Mouse (Mus musculus) embryonic facial prominence, embryonic 13.5 days (tissue): ENCODE results near the gene Cox8b. TPM values are rescaled to one million over a fixed set of nuclear protein-coding genes. Genes with fewer than 3 reads are reported as not detected.

ENCODE experiments used
- ATAC-seq: fragments of 200-750 bp; cut with Nextera tagmentation; 2 replicates; pipeline ENCODE4 v1.8.0; 2017; ENCODE audit warnings: low read depth; ENCODE audit not compliant: insufficient number of reproducible peaks, insufficient read depth, low FRiP score, low TSS enrichment
- H3K27ac ChIP-seq: fragments of 300-500 bp; sonication (generic); 2 replicates; pipeline ENCODE4 v1.5.1; 2015; ENCODE audit warnings: moderate library complexity, mild to moderate bottlenecking, inconsistent platforms
- H3K27me3 ChIP-seq: fragments of 300-500 bp; sonication (generic); 2 replicates; pipeline ENCODE4 v1.6.1; 2015; ENCODE audit warnings: mild to moderate bottlenecking, inconsistent platforms
- H3K36me3 ChIP-seq: fragments of 300-500 bp; sonication (generic); 2 replicates; pipeline ENCODE4 v1.6.1; 2015; ENCODE audit warnings: mild to moderate bottlenecking, inconsistent platforms
- H3K4me1 ChIP-seq: fragments of 300-500 bp; sonication (generic); 2 replicates; pipeline ENCODE4 v1.6.1; 2015; ENCODE audit warnings: inconsistent platforms
- H3K4me2 ChIP-seq: fragments of 300-500 bp; sonication (generic); 2 replicates; pipeline ENCODE4 v1.6.1; 2015; ENCODE audit warnings: moderate library complexity, mild to moderate bottlenecking, inconsistent platforms
- H3K4me3 ChIP-seq: fragments of 300-500 bp; sonication (generic); 2 replicates; pipeline ENCODE4 v1.5.1; 2015; ENCODE audit warnings: mild to moderate bottlenecking, inconsistent platforms
- H3K9ac ChIP-seq: fragments of 300-500 bp; sonication (generic); 2 replicates; pipeline ENCODE4 v1.6.1; 2015; ENCODE audit warnings: mild to moderate bottlenecking, inconsistent platforms
- H3K9me3 ChIP-seq: fragments of 300-500 bp; sonication (generic); 2 replicates; pipeline ENCODE4 v1.6.1; 2016; ENCODE audit warnings: inconsistent platforms
- WGBS: fragments of 180-500 bp; shearing (Covaris S2); methylation state at CpG from one replicate; pipeline ENCODE4 v1.1.7; 2015; ENCODE audit warnings: mixed read lengths; 5-methylcytosine and 5-hydroxymethylcytosine counted together
- polyA plus RNA-seq: library from polyadenylated mRNA; unstranded; fragments of >200 nt; fragmentation: Nextera tagmentation; extraction: Ambion mirVana; gene quantifications from 2 replicates; pipeline ENCODE4 v1.2.1, GENCODE M21; 2015

The Cox8b gene
- polyA plus RNA-seq, 1 experiment from 2014 or later = 1.2 TPM

GRCm38 (mm10) chr7:140859997-140860396, 40.2 kb downstream of the Cox8b start:
- Histone ChIP-seq H3K27ac (no peak overlapping the region), H3K9ac (no peak overlapping the region), H3K27me3 (no peaks in the 10 kb centered on the region), H3K4me3 (no peak overlapping the region), H3K36me3 (peaks cover 67% of the 10 kb centered on the region), H3K4me2 (no peak overlapping the region), H3K9me3 (no peaks in the 10 kb centered on the region), H3K4me1 (peaks cover 31% of the 10 kb centered on the region)
- 47% methylated on average over 6 of the region's 6 CpGs for WGBS
- ATAC-seq = no peak

- Histone ChIP-seq H3K27me3 (no peaks in the 10 kb centered on the region), H3K4me3 (peak overlapping the region; percentile 83), H3K9ac (peak overlapping the region; percentile 95), H3K9me3 (no peaks in the 10 kb centered on the region), H3K4me1 (peaks cover 36% of the 10 kb centered on the region), H3K36me3 (peaks cover 64% of the 10 kb centered on the region), H3K27ac (no peak overlapping the region), H3K4me2 (peak overlapping the region; percentile 99)
- no peak for ATAC-seq
- WGBS = 92% methylated on average over 8 of the region's 8 CpGs
Observed at GRCm38 (mm10) chr7:140858746-140859145, 41.5 kb downstream of the Cox8b start.

- no peaks in the 10 kb centered on the region for H3K27me3 ChIP-seq
- no peaks in the 10 kb centered on the region for H3K9me3 ChIP-seq
- H3K9ac ChIP-seq = peak within 1 kb of the TSS; percentile 95
- H3K4me1 ChIP-seq = peaks cover 36% of the 10 kb centered on the region
- peak within 1 kb of the TSS; percentile 83 for H3K4me3 ChIP-seq
- 36% methylated on average over 40 of the region's 40 CpGs for WGBS
- peaks cover 64% of the 10 kb centered on the region for H3K36me3 ChIP-seq
- H3K4me2 ChIP-seq = peak within 1 kb of the TSS; percentile 99
- no peak for ATAC-seq
- H3K27ac ChIP-seq = peak within 1 kb of the TSS; percentile 90
Observed at GRCm38 (mm10) chr7:140857550-140858505, 42.4 kb downstream of the Cox8b start, which contains the start of gene Bet1l. Gene Bet1l (minus strand): TSS chr7:140857577.

- WGBS = under 1% methylated on average over 50 of the region's 50 CpGs
- ATAC-seq = peak; percentile 59
- H3K27ac ChIP-seq = peak within 1 kb of the TSS; percentile 90
- peak within 1 kb of the TSS; percentile 95 for H3K9ac ChIP-seq
- H3K36me3 ChIP-seq = peaks cover 64% of the 10 kb centered on the region
- no peaks in the 10 kb centered on the region for H3K9me3 ChIP-seq
- H3K4me2 ChIP-seq = peak within 1 kb of the TSS; percentile 99
- H3K4me1 ChIP-seq = peaks cover 36% of the 10 kb centered on the region
- H3K4me3 ChIP-seq = peak within 1 kb of the TSS; percentile 83
- H3K27me3 ChIP-seq = no peaks in the 10 kb centered on the region
Observed at GRCm38 (mm10) chr7:140856785-140857549, 43.3 kb downstream of the Cox8b start, which contains the start of gene Ric8a. Gene Ric8a (plus strand): TSS chr7:140856957.

- H3K4me3 ChIP-seq = peak within 1 kb of the TSS; percentile 83
- peaks cover 36% of the 10 kb centered on the region for H3K4me1 ChIP-seq
- H3K9me3 ChIP-seq = no peaks in the 10 kb centered on the region
- H3K36me3 ChIP-seq = peaks cover 64% of the 10 kb centered on the region
- WGBS = under 1% methylated on average over 51 of the region's 51 CpGs
- peak within 1 kb of the TSS; percentile 95 for H3K9ac ChIP-seq
- H3K4me2 ChIP-seq = peak within 1 kb of the TSS; percentile 99
- H3K27ac ChIP-seq = peak within 1 kb of the TSS; percentile 90
- peak; percentile 66 for ATAC-seq
- H3K27me3 ChIP-seq = no peaks in the 10 kb centered on the region
Observed at GRCm38 (mm10) chr7:140855860-140856784, 44.1 kb downstream of the Cox8b start, which contains the start of gene Gm45785. Gene Gm45785 (minus strand): TSS chr7:140856331.

GRCm38 (mm10) chr7:140855181-140855580, 45.1 kb downstream of the Cox8b start:
- Histone ChIP-seq H3K4me1 (peaks cover 34% of the 10 kb centered on the region), H3K9ac (peak overlapping the region; percentile 95), H3K36me3 (peaks cover 56% of the 10 kb centered on the region), H3K9me3 (no peaks in the 10 kb centered on the region), H3K4me2 (peak overlapping the region; percentile 99), H3K27ac (0 out of 2 replicates have a peak overlapping the region, but pooled peaks have one; percentile 90), H3K4me3 (peak overlapping the region; percentile 83), H3K27me3 (no peaks in the 10 kb centered on the region)
- 72% methylated on average over 9 of the region's 9 CpGs for WGBS
- ATAC-seq = no peak

- Histone ChIP-seq H3K36me3 (peaks cover 50% of the 10 kb centered on the region), H3K4me3 (peak overlapping the region; percentile 83), H3K27ac (no peak overlapping the region), H3K27me3 (no peaks in the 10 kb centered on the region), H3K4me1 (peaks cover 29% of the 10 kb centered on the region), H3K9ac (0 out of 2 replicates have a peak overlapping the region, but pooled peaks have one; percentile 95), H3K4me2 (peak overlapping the region; percentile 99), H3K9me3 (no peaks in the 10 kb centered on the region)
- WGBS = 94% methylated on average over 18 of the region's 18 CpGs
- ATAC-seq = no peak
Observed at GRCm38 (mm10) chr7:140854483-140854882, 45.8 kb downstream of the Cox8b start.

GRCm38 (mm10) chr7:140853386-140853785, 46.9 kb downstream of the Cox8b start:
- Histone ChIP-seq H3K27me3 (no peaks in the 10 kb centered on the region), H3K27ac (no peak overlapping the region), H3K4me1 (peaks cover 18% of the 10 kb centered on the region), H3K36me3 (peaks cover 39% of the 10 kb centered on the region), H3K4me2 (no peak overlapping the region), H3K9ac (no peak overlapping the region), H3K9me3 (no peaks in the 10 kb centered on the region), H3K4me3 (no peak overlapping the region)
- no peak for ATAC-seq
- 87% methylated on average over 9 of the region's 9 CpGs for WGBS

GRCm38 (mm10) chr7:140851916-140852315, 48.3 kb downstream of the Cox8b start:
- no peak for ATAC-seq
- WGBS = 94% methylated on average over 4 of the region's 4 CpGs

More at GRCm38 (mm10) chr7:140851916-140852315, 48.3 kb downstream of the Cox8b start:
- Histone ChIP-seq H3K9me3 (no peaks in the 10 kb centered on the region), H3K4me2 (no peak overlapping the region), H3K27me3 (no peaks in the 10 kb centered on the region), H3K36me3 (peaks cover 37% of the 10 kb centered on the region), H3K4me3 (no peak overlapping the region), H3K27ac (no peak overlapping the region), H3K9ac (no peak overlapping the region), H3K4me1 (peaks cover 10% of the 10 kb centered on the region)
